Mouse (Mus musculus) heart, adult 2 months (tissue): ENCODE results near the gene Olfr318.

Source experiments
- CTCF ChIP-seq: fragments of 200-600 bp; IDR thresholded peaks from 2 replicates; pipeline ENCODE4 v1.8.1; 2022; ENCODE audit warnings: antibody characterized with exemption, mild to moderate bottlenecking, moderate library complexity
- POLR2A ChIP-seq: fragments of 200-500 bp; IDR thresholded peaks from 2 replicates; pipeline ENCODE4 v1.6.1; 2011; ENCODE audit warnings: mild to moderate bottlenecking, low read depth, low read length, control low read depth; ENCODE audit not compliant: insufficient read depth

GRCm38 (mm10) chr11:58698862-58699261 lies 25.0 kb downstream of the Olfr318 start, which contains the start of gene Olfr319:
- TF ChIP-seq CTCF = no peak
- no peak for TF ChIP-seq POLR2A
